Mouse (Mus musculus) Patski (cell line): ENCODE results near the gene Acot2. TPM values are rescaled to one million over a fixed set of nuclear protein-coding genes. Genes with fewer than 3 reads are reported as not detected.
"Not testable (repeated sequence)": the region's sequence is repeated elsewhere in the genome, so short reads cannot be mapped to it uniquely, and the experiment has no call there.

ENCODE experiments used
- ATAC-seq: fragments of 100-300 bp; one replicate; pipeline ENCODE4 v1.8.0; 2021
- CTCF ChIA-PET: fragments of 350-600 bp; sonication (Branson Sonifier 250); formaldehyde crosslinking; loops from one replicate; lab custom pipeline; 2022; ENCODE audit warnings: inconsistent platforms; lab: Charles Lee
- POLR2A ChIA-PET: fragments of 350-600 bp; sonication (Branson Sonifier 250); formaldehyde crosslinking; loops from one replicate; lab custom pipeline; 2022; ENCODE audit warnings: antibody characterized with exemption, inconsistent platforms; lab: Charles Lee
- DNase-seq: peaks from one replicate; pipeline ENCODE4 v3.0.0-alpha.2; 2011; ENCODE audit warnings: low read depth, low spot score
- H3K27me3 ChIP-seq: fragments of 371-371 bp; one replicate; pipeline ENCODE4 v1.5.1; 2021
- CTCF ChIP-seq: fragments of 100-300 bp; IDR thresholded peaks from one replicate; pipeline ENCODE4 v1.5.1; 2021
- in situ Hi-C: fragments of 300-500 bp; cut with MboI; formaldehyde crosslinking; loops from 3 replicates; pipeline ENCODE4 v1.11.1; 2018; ENCODE audit warnings: low pct_unique_long_range_greater_than_20kb, mixed read lengths
- polyA plus RNA-seq: library from polyadenylated mRNA; unstranded; gene quantifications from one replicate; pipeline ENCODE4 v1.2.3, GENCODE M21; 2021

Acot2 gene
- polyA plus RNA-seq, 1 experiment from 2014 or later: 33.7 TPM

GRCm38 (mm10) chr12:84034108-84034507 is 46.4 kb downstream of the Acot2 start:
- TF ChIP-seq CTCF: no peak
- CTCF ChIA-PET: interaction anchor here (2.4 kb wide), 1 partner anchor 62 kb away, joined by 7 read pairs; no protein-coding TSS in a partner anchor
- H3K27me3 ChIP-seq: no peaks in the 10 kb centered on the region
- ATAC-seq (no peak), DNase-seq (no peak)
- POLR2A ChIA-PET: no interaction called here
- in situ Hi-C loops: no loop called here

DNA sequence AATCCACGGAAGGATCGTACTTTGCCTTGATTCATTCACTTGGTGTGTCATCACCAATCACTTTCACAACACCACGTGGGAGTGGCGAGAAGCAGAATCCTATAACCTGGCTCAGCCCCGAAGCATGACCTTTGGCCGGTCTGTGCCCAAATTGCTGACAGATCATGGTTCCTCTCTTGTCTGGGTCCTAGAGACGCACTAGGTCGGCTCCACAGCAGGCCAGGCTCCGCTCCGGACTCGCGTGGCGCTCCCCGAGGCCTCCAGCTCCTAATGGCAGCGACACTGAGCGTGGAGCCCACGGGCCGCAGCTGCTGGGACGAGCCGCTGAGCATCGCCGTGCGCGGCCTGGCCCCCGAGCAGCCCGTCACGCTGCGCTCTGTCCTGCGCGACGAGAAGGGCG is 50.6 kb downstream of the Acot2 start, which contains the start of gene Acot4:
TSS of gene Acot4 (plus strand) at position 139 of the 400 bp plus-strand sequence.
- H3K27me3 ChIP-seq, CTCF ChIA-PET, POLR2A ChIA-PET, DNase-seq, in situ Hi-C loops, ATAC-seq: not testable (repeated sequence)

DNA sequence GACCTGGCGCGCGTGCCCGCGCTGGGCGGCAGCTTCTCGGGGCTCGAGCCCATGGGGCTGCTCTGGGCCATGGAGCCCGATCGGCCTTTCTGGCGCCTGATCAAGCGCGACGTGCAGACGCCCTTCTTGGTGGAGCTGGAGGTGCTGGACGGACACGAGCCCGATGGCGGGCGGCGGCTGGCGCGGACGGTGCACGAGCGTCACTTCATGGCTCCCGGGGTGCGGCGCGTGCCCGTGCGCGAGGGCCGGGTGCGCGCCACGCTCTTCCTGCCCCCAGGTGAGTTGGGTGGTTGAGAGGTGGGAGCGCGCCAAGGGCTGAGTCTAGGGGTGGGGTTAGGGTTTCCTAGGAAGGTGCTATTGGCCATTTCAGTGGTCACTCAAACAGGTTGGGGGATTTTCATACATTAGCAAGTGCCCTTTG is 51.0 kb downstream of the Acot2 start, which contains the start of gene Gm49366:
TSS of gene Gm49366 (plus strand) at position 245 of the 421 bp plus-strand sequence.
- POLR2A ChIA-PET, in situ Hi-C loops, H3K27me3 ChIP-seq, ATAC-seq, DNase-seq: not testable (repeated sequence)
- CTCF ChIA-PET: interaction anchor here (1.2 to 1.8 kb wide), 2 partner anchors 7 to 67 kb away, joined by 3 to 4 read pairs; no protein-coding TSS in a partner anchor

- CTCF ChIA-PET: interaction anchor here (1.0 to 1.1 kb wide), 2 partner anchors 9 kb away, joined by 3 to 4 read pairs; no protein-coding TSS in a partner anchor
- in situ Hi-C loops: no loop called here
- TF ChIP-seq CTCF: no peak
These were observed 54.6 kb downstream of the Acot2 start for GRCm38 (mm10) chr12:84042248-84042647.

More at GRCm38 (mm10) chr12:84042248-84042647, 54.6 kb downstream of the Acot2 start:
- ATAC-seq: no peak
- POLR2A ChIA-PET: no interaction called here
- no peak for DNase-seq
- no peaks in the 10 kb centered on the region for H3K27me3 ChIP-seq

Other genes starting within 250 kb of the Acot2 start
- 2.7 TPM for gene Papln, start 224.2 kb upstream of the Acot2 start, polyA plus RNA-seq
- gene Numb, start 65.9 kb upstream of the Acot2 start, polyA plus RNA-seq: 30.9 TPM
- 12.4 TPM for gene Riox1, start 37.3 kb upstream of the Acot2 start, polyA plus RNA-seq
- not detected for gene Heatr4, start 3.0 kb upstream of the Acot2 start, polyA plus RNA-seq
- gene Acot1, start 21.6 kb downstream of the Acot2 start, polyA plus RNA-seq: 35.0 TPM
- gene Acot4, start 50.5 kb downstream of the Acot2 start, polyA plus RNA-seq: 0.33 TPM
- gene Gm49366, start 51.1 kb downstream of the Acot2 start, polyA plus RNA-seq: not detected
- 1.6 TPM for gene Acot3, start 64.3 kb downstream of the Acot2 start, polyA plus RNA-seq
- 1.1 TPM for gene Acot5, start 81.5 kb downstream of the Acot2 start, polyA plus RNA-seq
- 0.09 TPM for gene Acot6, start 112.8 kb downstream of the Acot2 start, polyA plus RNA-seq
- gene Dnal1, start 126.5 kb downstream of the Acot2 start, polyA plus RNA-seq: 23.6 TPM
- 1.2 TPM for gene Pnma1, start 160.6 kb downstream of the Acot2 start, polyA plus RNA-seq
- gene Elmsan1, start 231.0 kb downstream of the Acot2 start, polyA plus RNA-seq: 16.0 TPM